Mouse (Mus musculus) layer of hippocampus, adult 6 months (tissue): ENCODE results near the gene Tbc1d1. TPM values are rescaled to one million over a fixed set of nuclear protein-coding genes. Genes with fewer than 3 reads are reported as not detected.

Source experiments
- long read RNA-seq, 2 experiments: library from polyadenylated mRNA; unstranded; transcript quantifications; one replicate each; pipeline ENCODE4 v2.0.0; 2019 to 2020
- microRNA-seq: library from miRNA; unstranded; fragments of <30 nt; microRNA quantifications from one replicate; pipeline ENCODE4 v1.2.0, GENCODE M21; 2020
- polyA plus RNA-seq: library from polyadenylated mRNA; unstranded; fragments of <200 nt; fragmentation: Nextera tagmentation; gene quantifications from 2 replicates; pipeline ENCODE4 v1.2.3, GENCODE M21; 2021

The Tbc1d1 gene
- 4.5 TPM in 2 replicates for polyA plus RNA-seq
- long read RNA-seq, experiment 1, full-length matches to known transcripts = 3 of 19 reads
- long read RNA-seq, experiment 1, partial matches to known transcripts = 15 of 19 reads
- long read RNA-seq, experiment 1, other reads (novel, unspliced or antisense) = 1 of 19 reads
- long read RNA-seq, experiment 2, full-length matches to known transcripts = 24 of 47 reads
- long read RNA-seq, experiment 2, partial matches to known transcripts = 14 of 47 reads
- long read RNA-seq, experiment 2, other reads (novel, unspliced or antisense) = 9 of 47 reads

DNA sequence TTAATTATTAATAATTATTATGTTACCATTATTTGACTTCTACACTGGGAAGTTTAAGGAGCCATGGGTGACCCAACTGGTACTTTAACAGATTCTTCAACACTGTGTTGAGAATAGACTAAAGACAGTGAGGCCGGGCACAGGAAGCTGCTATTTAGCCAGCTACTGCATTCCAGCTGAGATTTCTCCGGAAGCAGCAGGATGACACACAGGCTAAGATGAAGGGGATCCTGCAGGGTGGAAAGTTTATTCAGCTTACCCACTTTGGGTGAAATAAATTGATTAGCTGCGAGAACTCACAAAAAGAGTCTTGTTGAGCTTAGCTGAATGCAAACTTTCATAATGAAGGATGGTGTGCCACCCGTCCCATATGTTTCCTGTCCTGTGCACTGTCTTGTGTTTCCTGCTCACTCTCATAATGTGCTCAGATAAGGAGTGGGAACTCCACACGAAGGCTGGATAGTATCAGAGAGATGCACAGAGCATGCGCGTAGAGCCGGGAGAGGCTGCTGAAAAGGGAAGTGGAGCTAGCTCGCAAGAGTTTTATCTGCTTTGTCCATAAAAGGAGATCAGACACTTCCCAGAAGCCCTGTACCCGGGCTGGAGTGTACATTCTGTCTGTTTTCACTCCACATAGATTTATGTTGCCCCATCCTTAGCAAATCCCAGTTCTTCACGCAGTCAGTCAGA, at the start of gene Tbc1d1:
Gene Tbc1d1, plus strand, starts transcription at position 445 of the 690 bp plus-strand sequence.

Small RNA genes within 50 kb of the gene (microRNA-seq; reads per million reads assigned to microRNA genes)
- not detected for gene Gm22395

Other genes with a start within 250 kb of the Tbc1d1 start
- gene Rell1, start 187.4 kb upstream of the Tbc1d1 start, polyA plus RNA-seq = 3.9 and 4.6 TPM in 2 replicates
- 5.9 and 6.2 TPM in 2 replicates for gene Pgm2, start 63.4 kb upstream of the Tbc1d1 start, polyA plus RNA-seq